ENCODE assay signal across 8 mouse cellular contexts in the genomic region with DNA sequence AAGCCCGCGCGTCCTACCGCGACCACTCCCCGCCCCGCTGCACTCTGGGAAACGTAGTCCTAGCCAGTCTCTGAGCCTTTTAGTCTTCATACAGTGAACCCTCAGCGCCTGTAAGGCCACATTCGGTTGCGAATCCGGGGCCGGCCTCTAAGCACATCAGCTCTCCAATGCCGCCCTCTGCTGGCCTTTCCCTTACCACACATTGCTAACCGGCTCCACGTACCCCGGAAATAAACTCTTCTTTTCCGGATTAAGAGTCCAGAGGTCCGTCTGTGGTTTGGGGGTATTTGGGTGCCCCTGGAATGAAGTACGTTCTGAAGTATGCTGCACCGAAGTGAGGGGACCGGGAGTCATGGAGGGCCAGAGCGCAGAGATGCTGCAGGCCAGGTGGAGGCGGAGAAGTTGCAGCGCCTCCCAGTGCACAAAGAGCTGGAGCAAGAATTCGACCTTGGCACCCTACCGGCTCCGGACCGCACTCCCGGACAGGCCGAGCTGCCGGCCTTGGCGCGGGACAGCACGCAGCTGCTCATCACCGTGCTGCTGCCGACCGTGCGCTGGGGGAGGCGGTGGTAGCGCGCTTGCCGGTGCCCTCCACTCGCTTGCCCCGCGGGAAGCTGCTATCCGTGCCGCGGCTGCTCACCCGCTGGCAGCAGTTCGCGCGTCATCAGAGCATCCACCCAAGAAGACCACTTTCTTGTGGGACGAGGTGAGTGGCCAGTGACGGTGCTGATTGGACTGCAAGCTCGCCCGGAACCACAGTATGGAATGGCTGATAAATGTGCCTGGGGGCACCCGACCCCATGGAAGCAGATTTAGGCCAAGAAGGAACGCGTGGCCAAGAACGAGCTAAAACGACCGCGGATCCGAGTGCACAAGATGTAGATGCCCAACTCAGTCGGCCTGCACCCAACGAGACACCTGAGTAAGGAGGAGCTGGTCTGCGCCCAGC.
DNase-seq lines count a peak whose midpoint lies in the region; ATAC-seq and TF ChIP-seq lines count a peak whose summit lies in the region.

No protein-coding gene starts in this region.

- WGBS in hindbrain, embryonic 10.5 days: under 1% methylated on average over 68 of the region's 68 CpGs
- under 1% methylated on average over 68 of the region's 68 CpGs for WGBS in lung, postnatal 0 days

- no peaks in the 10 kb centered on the region for H3K27me3 ChIP-seq in hindbrain, embryonic 10.5 days (ENCODE audit: insufficient read depth, poor library complexity, severe bottlenecking)
- no peaks in the 10 kb centered on the region for H3K27me3 ChIP-seq in lung, postnatal 0 days (replicated peaks; ENCODE audit: insufficient read depth, low read length)

- peak overlapping the region; percentile 73 for H3K9ac ChIP-seq in lung, postnatal 0 days (replicated peaks; ENCODE audit: low read depth)

- peak; percentile 99 for ATAC-seq in frontal cortex, adult (ENCODE audit: low TSS enrichment)
- ATAC-seq in lung, postnatal 0 days: peak; percentile 99

- peak; percentile 84 for TF ChIP-seq CTCF in lung, postnatal 0 days (IDR thresholded peaks at IDR 0.05)

- H3K4me2 ChIP-seq in lung, postnatal 0 days (replicated peaks; ENCODE audit: low read depth, low read length): peak overlapping the region; percentile 85

- peaks cover 26% of the 10 kb centered on the region for H3K36me3 ChIP-seq in hindbrain, embryonic 10.5 days
- H3K36me3 ChIP-seq in lung, postnatal 0 days (ENCODE audit: insufficient read depth, low read length): no peaks in the 10 kb centered on the region

- peak; percentile 91 for DNase-seq in MN1 (ENCODE audit: low spot score)
- peak; percentile 97 for DNase-seq in cerebellum, adult 9-10 months
- peak; percentile 96 for DNase-seq in hindbrain, embryonic 10.5 days (ENCODE audit: low spot score)
- DNase-seq in layer of hippocampus, adult 9-11 months: peak; percentile 97
- peak; percentile 98 for DNase-seq in lung, postnatal 0 days (ENCODE audit: low spot score)
- peak; percentile 91 for DNase-seq in ovary, postnatal 14 days (ENCODE audit: low spot score)
- DNase-seq in thymus, postnatal 14 days: peak; percentile 96

- peak overlapping the region; percentile 93 for H3K4me3 ChIP-seq in hindbrain, embryonic 10.5 days
- H3K4me3 ChIP-seq in lung, postnatal 0 days (ENCODE audit: low read depth, low read length): peak overlapping the region; percentile 85

- peaks cover 17% of the 10 kb centered on the region for H3K4me1 ChIP-seq in hindbrain, embryonic 10.5 days (replicated peaks)
- 0 out of 2 replicates have a peak, but pooled peaks cover 3% of the 10 kb centered on the region for H3K4me1 ChIP-seq in lung, postnatal 0 days (ENCODE audit: insufficient read depth, low read depth, low read length)

- H3K9me3 ChIP-seq in hindbrain, embryonic 10.5 days: 0 out of 2 replicates have a peak, but pooled peaks cover 6% of the 10 kb centered on the region
- no peaks in the 10 kb centered on the region for H3K9me3 ChIP-seq in lung, postnatal 0 days (ENCODE audit: low read length)

- no peak for TF ChIP-seq EP300 in lung, postnatal 0 days (IDR thresholded peaks at IDR 0.05)

- peak overlapping the region; percentile 95 for H3K27ac ChIP-seq in hindbrain, embryonic 10.5 days
- peak overlapping the region; percentile 62 for H3K27ac ChIP-seq in lung, postnatal 0 days (ENCODE audit: low read length)

Comparison
In these comparisons a context has a peak if more than half of its experiments do, and no peak if none do; other contexts are left out.
1. Peak in every context shown above with its lines: DNase-seq, ATAC-seq, H3K4me3 ChIP-seq and H3K27ac ChIP-seq.